Mouse (Mus musculus): Measurements from ENCODE around the gene Fto. TPM values are rescaled to one million over a fixed set of nuclear protein-coding genes. Genes with fewer than 3 reads are reported as not detected.
A peak's percentile ranks its signal among the peaks of the same experiment; 100 is the strongest.

Gene Fto
- total RNA-seq, 2 experiments from 2014 or later = 81.2 to 87.6 TPM

DNA sequence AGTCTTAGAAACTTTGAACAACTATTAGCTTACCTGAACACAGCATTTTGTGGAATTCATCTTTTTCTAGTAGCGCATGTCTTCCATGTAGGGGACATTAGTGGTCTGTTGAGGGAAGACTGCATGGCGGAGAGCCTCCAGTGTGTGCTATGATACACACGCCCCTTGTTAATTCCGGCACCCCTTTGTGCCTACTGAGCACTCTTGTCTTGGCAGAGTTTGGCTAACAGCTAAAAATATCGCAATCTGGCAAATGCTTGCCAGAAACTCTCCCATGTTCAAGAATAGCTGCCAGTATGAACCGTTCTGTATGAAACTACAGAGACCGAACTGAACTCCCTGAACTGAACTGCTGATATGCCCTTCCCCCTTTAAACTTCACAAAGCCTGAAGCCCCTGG lies 10.2 kb downstream of the Fto start:
- DNase-seq (ENCODE audit: low spot score) = peak; percentile 66

DNA sequence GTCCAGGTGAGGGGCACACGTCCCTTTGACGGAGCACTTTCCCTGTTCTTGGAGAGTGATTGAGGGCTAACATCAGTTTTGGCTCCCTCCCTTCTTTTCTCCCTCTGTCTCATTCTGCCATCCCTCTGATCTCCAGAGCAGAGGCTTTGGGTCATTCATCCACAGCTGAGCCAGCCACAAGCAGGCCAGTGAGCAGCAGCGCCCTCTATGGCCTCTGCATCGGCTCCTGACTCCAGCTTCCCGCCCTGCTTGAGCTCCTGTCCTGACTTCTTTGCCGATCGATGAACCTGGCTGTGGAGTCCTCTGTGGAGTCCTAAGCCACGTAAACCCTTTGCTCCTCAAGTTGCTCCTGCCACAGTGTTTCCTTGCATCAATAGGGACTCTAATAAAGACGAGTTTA lies 10.9 kb downstream of the Fto start:
- no peak for DNase-seq (ENCODE audit: low spot score)

DNA sequence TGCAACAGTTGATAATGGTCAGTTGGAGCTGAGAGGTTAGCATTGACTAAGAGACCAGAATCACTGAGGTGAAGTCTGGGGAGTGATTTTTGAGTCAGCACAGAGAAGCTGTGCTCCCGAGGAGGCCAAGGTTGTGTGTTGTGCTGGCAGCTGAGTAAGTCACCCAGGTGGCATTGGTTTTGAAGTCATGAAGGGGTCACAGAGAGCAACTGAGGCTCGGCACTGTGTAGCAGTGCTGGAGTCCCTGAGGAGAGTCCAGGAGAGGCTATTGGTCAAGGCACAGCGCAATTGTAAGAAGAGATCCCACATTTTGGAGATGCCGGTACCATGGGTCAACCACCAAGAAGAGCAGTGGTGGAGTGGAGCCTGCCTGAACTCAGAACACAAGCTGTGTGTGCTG lies 11.6 kb downstream of the Fto start:
- DNase-seq (ENCODE audit: low spot score) = no peak

DNA sequence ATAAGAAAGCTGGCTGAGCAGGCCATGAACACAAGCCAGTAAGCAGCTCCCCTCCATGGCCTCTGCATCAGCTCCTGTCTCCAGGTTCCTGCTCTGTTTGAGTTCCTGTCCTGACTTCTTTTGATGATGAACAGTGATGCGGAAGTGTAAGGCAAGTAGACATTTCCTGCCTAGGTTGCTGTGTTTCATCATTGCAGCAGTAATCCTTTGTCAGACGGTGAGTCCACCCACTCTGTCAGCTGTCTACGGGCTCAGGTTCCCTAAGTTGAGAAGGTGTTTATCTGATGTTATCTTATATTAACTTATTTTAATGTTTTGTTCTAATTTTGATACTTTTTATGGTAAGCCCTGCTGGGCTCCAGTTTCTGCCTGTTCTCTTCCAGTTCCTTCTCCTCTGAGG lies 12.7 kb downstream of the Fto start:
- DNase-seq (ENCODE audit: low spot score) = no peak

DNA sequence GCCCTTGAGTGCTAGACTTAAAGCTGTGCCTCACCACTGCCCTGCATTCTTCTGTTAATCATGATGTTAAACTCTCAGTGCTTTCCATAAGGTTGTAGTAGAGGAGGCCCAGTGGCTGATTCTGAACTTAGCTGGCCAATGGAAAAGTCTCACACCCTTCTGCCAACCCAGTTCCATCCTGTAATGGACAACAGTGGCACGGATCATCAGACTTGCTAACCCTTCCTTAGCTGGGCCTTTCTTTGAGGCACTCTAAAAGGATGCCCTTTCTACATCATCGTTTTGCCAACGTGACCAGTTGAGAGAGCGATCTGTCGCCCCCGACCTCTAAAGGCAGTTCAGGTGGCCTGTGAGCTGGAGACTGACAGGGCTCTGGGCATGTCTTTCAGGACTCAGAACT lies 13.6 kb downstream of the Fto start:
- DNase-seq (ENCODE audit: low spot score) = no peak

DNA sequence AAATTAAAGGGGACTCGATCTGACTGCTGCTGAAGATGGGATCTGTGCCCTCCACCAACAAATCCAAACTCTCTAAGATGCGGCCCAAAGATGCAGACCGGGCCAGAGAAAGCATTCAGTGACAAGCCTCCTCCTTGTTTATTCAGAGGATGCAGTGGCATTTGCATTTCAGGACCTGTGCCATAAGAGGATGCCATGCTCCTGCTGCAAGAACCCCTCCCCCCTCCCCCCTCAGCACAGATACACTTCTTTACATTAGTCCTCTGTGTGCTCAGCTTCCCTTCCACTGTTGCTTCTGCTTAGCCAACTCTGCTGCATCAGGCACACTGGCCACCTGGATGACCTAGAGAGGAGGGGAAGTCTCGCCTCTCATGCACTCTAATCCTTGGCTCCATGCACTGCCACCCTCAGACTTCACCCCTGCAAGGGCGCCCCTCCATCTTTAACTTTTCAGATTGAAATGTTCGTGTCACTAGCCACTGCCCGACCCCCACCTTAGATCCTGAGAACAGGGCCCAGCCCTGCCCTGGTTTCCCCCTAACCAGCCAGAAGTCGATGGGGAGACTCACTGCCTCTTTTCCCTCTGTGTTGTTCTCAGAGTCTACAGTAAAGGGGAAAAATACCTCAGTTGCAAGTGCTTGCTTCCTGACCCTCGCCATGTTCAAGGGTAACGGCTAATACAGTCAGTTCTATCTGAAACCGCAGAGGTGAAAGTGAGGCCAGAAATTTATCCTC lies 14.3 kb downstream of the Fto start:
- DNase-seq (ENCODE audit: low spot score) = no peak

DNA sequence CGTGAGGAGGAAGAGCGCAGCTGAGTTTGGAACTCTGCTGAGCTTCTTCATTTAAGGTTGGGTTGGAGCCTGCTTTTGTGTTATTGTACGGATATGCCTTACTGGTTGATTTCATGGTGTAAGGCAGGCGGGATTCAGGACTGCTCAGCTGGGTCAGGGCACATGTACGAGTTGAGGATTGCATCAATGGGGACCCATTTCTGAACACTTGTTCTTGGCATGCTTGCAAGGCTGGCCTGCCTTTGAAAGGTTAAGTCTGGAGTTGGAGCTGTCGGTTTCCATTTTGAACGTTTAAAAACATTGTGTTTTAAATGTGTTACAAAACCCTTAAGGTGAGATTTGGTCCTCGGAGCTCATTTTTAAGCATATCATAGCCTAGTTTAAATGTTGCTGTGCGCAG lies 15.7 kb downstream of the Fto start:
- DNase-seq (ENCODE audit: low spot score) = no peak

DNA sequence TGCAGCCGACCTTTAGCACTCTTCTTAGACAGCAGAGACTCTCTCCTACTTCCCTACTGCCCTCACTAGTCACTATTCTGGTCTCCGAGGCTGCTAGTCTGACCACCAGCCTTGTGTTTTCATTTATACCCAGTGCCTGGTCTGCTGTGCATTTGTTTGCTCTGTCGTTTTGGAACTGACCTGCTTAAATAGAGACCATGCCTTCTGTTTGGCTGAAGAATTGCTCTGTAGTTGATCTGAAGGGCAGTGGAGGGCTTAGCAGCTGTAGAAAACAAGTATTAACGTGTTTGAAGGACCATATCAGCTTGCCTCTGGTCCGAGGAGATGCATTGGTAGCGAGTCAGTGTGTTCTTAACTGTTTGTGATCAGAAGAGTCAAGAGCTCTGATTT lies 16.1 kb downstream of the Fto start:
- no peak for DNase-seq (ENCODE audit: low spot score)

DNA sequence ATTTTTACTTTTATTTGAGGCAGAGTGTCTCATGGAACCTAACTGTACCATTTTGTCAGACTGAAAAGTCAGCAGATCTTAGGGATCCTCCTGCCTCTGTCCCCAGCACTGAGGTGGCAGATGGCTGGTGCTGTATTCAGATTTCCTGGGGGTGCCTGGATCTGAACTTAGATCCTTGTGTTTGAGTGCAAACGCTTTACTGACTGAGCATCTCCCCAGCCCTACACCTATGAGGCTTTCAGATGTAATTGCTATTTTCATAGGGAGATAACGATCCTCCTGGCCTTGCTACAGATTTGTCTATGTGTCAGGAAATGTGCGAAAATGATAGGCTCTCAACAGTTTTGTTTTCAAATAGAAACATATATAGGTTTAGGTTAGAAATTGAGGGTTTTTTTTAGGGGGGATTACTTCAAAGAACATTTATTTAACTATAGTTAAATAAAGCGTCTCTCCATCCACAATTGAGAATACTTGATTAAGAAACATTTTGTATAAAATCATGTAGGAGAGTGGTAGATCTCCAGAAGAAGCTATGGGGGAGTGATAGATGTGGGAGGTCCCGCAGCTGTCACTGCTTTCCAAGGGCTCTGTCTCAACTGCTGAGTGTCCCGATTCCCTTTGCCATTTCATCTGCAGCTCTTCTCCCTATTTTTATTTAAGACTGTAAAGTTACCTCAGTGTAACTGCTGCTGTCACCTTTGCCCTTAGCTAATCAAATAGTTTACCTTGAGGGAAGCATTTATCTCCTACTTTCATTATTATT lies 25.2 kb downstream of the Fto start:
- DNase-seq (ENCODE audit: low spot score) = no peak

DNA sequence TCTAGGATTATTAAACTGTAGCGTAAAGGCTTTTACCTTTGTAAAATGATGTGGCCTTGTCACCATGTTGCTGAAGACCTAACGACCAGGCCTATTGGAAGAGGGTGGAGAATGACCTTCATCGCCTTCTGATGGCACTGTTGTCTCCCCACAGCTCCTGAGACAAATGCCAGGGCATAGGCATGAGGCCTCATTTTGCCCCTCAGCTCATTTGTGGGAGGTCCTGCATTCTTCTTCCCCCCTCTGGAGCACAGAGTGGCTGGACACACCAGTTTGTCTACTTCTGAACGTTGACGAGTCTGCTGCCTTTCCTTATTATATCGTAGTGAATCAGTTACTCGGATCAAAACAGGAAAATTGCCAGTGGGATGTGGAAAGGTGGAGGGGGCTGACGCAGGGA lies 26.3 kb downstream of the Fto start:
- no peak for DNase-seq (ENCODE audit: low spot score)

DNA sequence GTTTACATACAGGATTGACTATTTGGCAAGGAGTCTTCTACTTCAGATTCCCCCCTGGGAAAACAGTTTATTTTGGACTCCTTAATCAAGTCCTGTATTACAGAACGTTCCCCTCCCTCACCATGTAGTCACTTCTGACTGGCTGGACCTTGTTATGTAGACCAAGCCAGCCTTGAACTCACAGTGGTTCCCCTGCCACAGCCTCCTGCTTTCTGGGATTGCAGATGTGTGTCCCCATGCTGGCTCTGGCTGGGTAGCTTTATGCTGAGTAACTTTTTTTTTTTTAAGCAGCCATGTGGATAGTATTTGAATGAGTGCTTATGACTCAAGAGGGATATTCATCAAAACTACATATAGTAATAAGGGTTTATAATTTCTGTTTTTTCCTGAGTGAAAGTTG lies 27.4 kb downstream of the Fto start:
- no peak for DNase-seq (ENCODE audit: low spot score)

DNA sequence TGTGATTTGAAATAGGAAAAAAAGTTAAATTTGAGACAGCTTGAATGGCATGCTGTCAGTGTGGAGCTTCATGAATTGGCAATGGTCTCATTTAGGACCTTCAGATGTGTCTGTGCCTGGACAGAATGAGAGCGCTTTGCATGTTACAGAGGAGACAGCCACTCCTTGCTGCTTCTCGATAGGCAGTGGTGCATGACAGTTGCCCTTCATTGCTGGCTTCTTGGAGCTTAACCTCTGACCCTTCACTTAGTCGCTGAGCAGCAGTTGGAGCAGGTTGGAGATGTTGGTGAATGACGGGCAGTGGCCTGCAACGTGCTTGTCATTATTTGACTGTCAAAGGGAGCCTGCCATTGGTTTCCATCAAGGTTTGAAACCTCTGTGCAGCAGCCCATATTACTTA lies 28.9 kb downstream of the Fto start:
- no peak for DNase-seq (ENCODE audit: low spot score)

DNA sequence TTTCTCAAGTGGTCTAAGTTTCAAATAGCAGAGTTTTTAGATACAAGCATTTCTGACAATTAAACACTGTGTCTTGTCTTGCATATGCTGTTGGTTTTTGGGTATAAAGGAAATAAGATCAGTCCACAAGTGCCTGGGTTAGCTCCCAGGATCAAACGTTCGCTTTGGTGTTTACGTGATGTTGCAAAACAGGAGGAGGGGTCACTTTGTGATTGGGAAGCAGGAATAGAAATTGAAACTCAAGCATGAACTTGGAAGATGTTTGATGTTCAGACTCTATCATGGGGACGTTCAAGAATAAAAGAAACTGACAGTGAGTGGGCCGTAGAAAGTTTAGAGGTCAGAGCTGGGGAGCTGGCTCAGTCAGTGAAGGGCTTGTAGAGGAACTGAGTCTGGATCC lies 29.5 kb downstream of the Fto start:
- no peak for DNase-seq (ENCODE audit: low spot score)

DNA sequence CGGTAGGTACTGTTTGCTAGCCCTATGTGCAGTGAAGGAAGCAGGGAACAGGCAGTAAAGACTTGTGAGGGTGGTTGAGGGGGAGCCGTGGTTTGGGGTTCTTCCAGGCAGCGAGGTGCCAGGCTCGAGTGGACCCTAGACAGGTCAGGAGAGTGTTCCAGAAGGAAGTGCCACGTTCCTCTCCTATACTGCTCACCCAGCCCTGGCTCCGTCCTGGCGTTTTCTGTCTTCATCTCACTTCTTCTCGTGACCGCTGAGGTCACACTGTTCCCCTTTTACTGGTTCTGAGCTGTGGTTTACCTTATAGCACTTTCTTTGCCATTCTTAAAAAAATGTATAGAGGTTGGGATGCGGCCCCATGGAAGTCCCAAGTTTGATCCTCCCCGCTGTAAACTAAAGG lies 31.3 kb downstream of the Fto start:
- DNase-seq (ENCODE audit: low spot score) = no peak

DNA sequence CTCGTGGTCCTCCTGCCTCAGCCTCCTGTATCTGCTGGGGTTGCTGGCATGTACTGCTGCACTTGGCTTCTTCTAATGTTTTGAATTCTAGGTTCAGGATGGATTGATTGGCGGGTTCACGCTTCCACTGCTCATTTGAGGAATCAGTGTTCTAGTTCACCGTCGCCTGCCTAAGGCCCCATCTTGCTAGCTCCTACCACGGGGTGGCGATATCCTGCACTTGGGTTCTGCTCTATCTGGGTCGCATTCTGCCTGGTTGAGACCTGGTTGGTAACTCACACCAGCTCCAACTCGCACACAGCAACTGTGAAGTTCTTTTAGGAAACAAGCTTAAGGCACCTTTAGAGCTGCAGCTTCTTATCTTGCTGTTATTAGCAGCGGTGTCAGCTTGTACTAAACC lies 33.8 kb downstream of the Fto start:
- no peak for DNase-seq (ENCODE audit: low spot score)

DNA sequence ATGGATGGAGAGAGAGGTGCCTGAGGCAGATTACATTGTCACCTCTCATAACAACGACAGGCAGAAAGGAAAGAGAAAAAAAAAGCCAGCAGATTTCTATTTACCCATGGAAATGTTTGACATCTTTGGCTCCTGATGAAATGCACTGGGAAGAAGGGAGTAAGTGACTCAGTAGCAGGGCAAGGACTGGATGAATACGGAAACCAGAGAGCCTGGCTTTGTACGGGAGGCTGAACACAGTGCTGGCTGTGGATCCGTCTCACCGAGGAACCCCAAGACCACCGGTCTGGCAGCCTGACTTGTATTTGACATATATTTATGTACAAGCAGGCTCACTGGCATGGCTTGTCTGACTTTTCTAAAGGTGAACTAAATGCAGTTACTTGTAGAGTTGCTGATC lies 34.3 kb downstream of the Fto start:
- no peak for DNase-seq (ENCODE audit: low spot score)

DNA sequence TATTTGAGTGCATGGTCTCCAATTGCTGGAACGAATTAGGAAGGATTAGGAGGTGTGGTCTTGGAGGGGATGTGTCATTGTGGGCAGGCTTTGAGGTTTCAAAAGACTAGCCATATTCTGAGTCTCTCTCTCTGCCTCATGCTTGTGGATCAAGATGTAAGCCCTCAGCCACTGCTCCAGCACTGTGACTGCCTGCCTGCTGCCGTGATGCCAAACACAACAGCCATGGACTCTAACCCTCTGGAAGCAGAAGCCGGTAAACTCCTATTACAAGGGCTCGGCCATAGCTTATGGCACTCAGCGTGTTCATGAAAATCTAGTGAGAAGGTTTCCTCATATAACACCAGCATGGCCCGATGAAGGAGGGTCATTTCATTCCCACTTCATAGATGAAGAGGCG lies 36.5 kb downstream of the Fto start:
- DNase-seq (ENCODE audit: low spot score) = no peak

DNA sequence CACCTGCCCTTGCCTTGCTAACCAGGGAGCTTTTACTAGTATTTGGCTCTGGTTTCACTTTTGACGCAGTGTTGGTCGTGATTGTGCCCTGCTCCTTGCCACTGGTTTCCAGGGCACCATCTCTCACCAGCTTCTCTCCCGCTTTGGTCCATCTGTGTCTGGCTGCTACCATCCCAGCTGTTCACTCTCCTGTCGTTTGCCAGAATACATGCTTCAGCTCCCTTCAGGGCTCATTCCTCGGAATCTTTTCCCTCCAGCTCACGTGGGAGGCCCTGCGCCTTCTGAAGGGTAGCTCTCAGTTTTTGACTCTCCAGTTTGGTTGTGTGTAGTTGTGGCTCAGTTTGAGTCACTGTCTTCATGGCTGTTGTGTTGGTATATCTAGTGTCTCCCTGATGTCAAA lies 37.3 kb downstream of the Fto start:
- DNase-seq (ENCODE audit: low spot score) = no peak

DNA sequence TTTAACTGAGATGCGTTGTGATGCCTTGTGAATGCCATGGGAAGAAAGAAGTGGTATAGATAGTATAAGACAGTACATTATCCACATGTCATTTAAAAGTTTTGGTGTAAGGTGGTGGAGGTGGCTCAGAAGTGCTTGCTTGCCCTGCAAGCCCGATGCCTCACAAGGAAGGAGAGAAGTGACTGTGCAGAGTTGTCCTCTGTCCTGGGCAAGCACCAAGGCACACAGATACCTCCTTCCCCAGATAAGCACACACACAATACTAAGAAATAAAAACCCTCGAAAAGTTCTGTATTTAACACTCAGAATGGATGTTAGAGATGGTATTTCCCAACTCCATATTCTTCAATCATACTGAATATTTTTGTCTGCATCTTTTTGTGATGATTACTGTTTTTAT lies 39.3 kb downstream of the Fto start:
- no peak for DNase-seq (ENCODE audit: low spot score)

DNA sequence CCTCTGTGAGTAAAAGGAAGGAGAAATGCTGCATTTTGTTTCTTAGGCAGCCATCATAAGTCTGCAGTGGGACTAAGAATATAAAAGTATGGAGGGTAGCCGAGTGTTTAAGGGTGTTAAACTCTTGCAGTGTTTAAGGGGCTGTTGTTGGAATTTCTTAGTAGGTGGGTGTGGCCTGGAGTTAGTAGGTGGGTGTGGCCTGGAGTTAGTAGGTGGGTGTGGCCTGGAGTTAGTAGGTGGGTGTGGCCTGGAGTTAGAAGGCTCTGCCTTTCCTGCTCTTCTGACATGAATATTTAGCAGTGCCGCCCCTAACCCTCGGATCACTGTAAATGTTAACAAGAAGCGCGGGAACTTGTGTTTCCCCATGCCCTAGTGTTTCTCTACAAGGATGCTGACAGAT lies 39.7 kb downstream of the Fto start:
- DNase-seq (ENCODE audit: low spot score) = no peak

DNA sequence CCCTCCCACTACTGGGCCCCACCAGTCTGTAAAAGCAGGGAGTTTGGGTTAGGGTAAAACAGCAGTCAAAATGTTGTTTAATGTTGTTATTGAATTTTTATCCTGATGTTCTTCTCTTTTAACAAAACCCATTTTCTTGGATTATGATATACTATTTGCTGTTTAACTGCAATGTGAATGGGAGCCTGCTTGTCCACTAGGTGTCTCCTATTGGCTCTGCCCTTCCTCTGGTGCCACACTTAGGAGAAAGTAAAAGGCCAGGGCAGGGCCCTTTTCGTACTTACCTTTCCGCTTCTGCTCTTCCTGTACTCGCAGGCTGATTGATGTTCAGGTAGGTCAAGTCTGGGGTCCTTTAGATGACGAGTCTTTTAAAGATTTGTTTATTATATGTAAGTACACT lies 40.6 kb downstream of the Fto start:
- no peak for DNase-seq (ENCODE audit: low spot score)

DNA sequence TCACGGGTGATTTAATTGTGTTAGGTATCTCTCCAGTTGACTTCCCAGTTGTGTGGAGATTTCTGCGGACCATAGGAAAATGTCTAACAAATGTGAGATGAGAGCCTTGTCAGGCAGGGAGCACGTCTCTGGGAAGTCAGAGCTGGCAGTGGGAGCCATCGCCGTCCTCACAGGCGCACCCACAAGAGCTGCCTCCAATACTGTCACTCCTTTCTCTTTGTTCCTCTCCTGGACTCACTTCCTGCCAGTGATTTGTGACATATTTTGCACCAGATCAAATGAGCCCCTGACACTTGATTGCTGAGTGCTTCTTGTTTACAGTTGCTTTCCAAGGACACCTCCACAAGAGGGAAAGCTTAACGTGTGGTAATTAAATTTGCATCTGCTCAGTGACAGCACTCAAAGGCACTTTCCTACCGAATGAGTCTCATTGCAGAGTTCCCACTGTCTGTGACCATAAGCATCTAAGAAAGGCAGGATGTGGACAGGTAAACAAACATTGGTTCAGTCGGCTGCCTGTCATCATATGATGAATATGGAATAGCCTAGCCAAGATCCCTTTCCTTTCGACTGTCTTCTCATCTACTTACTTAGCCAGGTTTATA lies 42.1 kb downstream of the Fto start:
- DNase-seq (ENCODE audit: low spot score) = no peak
